Mouse (Mus musculus): Measurements from ENCODE around the gene D930048N14Rik. TPM values are rescaled to one million over a fixed set of nuclear protein-coding genes. Genes with fewer than 3 reads are reported as not detected.
"Not testable (repeated sequence)": the region's sequence is repeated elsewhere in the genome, so short reads cannot be mapped to it uniquely, and the experiment has no call there.

The D930048N14Rik gene
- polyA plus RNA-seq, 1 experiment from 2014 or later, result 5.9 TPM

GRCm38 (mm10) chr11:51654891-51655290, 4.1 kb downstream of the D930048N14Rik start:
- Histone ChIP-seq H3K27me3 (ENCODE audit: control insufficient read depth, insufficient read depth, low read length) (no peaks in the 10 kb centered on the region), H3K4me2 (ENCODE audit: low read depth, low read length) (no peak overlapping the region), H3K9me3 (replicated peaks; ENCODE audit: control insufficient read depth, low read length) (no peaks in the 10 kb centered on the region), H3K36me3 (ENCODE audit: control insufficient read depth, insufficient read depth, low read length) (no peaks in the 10 kb centered on the region), H3K4me3 (replicated peaks; ENCODE audit: low read length) (no peak overlapping the region), H3K27ac (ENCODE audit: low read length) (no peak overlapping the region), H3K9ac (ENCODE audit: low read length) (no peak overlapping the region), H3K4me1 (ENCODE audit: control insufficient read depth, insufficient read depth, low read length) (peaks cover 7% of the 10 kb centered on the region)
- 93% methylated on average over 3 of the region's 3 CpGs for WGBS
- ATAC-seq (ENCODE audit: insufficient read depth, low FRiP score), result no peak

GRCm38 (mm10) chr11:51656798-51657521, 6.2 kb downstream of the D930048N14Rik start:
- Histone ChIP-seq H3K27ac (ENCODE audit: low read length) (peak overlapping the region; percentile 49; the same call in 1 of the 2 replicates), H3K9ac (ENCODE audit: low read length) (no peak overlapping the region), H3K9me3 (replicated peaks; ENCODE audit: control insufficient read depth, low read length) (no peaks in the 10 kb centered on the region), H3K4me2 (ENCODE audit: low read depth, low read length) (no peak overlapping the region), H3K36me3 (ENCODE audit: control insufficient read depth, insufficient read depth, low read length) (no peaks in the 10 kb centered on the region), H3K4me3 (replicated peaks; ENCODE audit: low read length) (no peak overlapping the region), H3K4me1 (ENCODE audit: control insufficient read depth, insufficient read depth, low read length) (peaks cover 7% of the 10 kb centered on the region), H3K27me3 (ENCODE audit: control insufficient read depth, insufficient read depth, low read length) (no peaks in the 10 kb centered on the region)
- peak; percentile 12; the same call in 1 of the 2 replicates for ATAC-seq (ENCODE audit: insufficient read depth, low FRiP score)
- 71% methylated on average over 10 of the region's 10 CpGs for whole genome bisulfite sequencing

- no peak overlapping the region for H3K4me3 ChIP-seq (replicated peaks; ENCODE audit: low read length)
- H3K27ac ChIP-seq (ENCODE audit: low read length), result peak overlapping the region; percentile 27; the same call in 1 of the 2 replicates
- ATAC-seq (ENCODE audit: insufficient read depth, low FRiP score), result no peak
- peaks cover 7% of the 10 kb centered on the region for H3K4me1 ChIP-seq (ENCODE audit: control insufficient read depth, insufficient read depth, low read length)
- no peaks in the 10 kb centered on the region for H3K27me3 ChIP-seq (ENCODE audit: control insufficient read depth, insufficient read depth, low read length)
- 47% methylated on average over 7 of the region's 7 CpGs for WGBS
- peak overlapping the region; percentile 16; the same call in 1 of the 2 replicates for H3K9ac ChIP-seq (ENCODE audit: low read length)
- H3K4me2 ChIP-seq (ENCODE audit: low read depth, low read length), result no peak overlapping the region
- no peaks in the 10 kb centered on the region for H3K36me3 ChIP-seq (ENCODE audit: control insufficient read depth, insufficient read depth, low read length)
- no peaks in the 10 kb centered on the region for H3K9me3 ChIP-seq (replicated peaks; ENCODE audit: control insufficient read depth, low read length)
Observed at GRCm38 (mm10) chr11:51658291-51658690, 7.5 kb downstream of the D930048N14Rik start.

DNA sequence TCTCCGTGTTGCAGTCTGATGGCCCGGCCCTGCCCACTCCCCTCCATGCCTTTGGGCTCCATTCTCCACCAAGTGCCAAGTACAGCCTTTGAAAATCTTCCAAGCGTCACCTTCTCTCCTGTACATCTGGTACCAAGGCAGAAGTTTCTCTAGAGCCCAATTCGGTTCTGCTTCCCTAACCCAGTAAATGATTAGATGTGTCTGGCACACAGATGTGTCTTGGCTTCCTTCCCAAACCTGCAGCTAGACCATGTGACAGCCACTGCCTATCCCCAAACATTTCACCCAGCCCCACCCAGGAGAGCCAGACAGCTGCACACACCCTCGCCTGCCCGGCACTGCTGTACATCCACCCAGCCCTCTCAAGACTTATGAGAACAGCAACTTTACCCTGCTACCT, 8.0 kb downstream of the D930048N14Rik start:
- Histone ChIP-seq H3K27me3 (ENCODE audit: control insufficient read depth, insufficient read depth, low read length) (no peaks in the 10 kb centered on the region), H3K4me1 (ENCODE audit: control insufficient read depth, insufficient read depth, low read length) (peaks cover 7% of the 10 kb centered on the region), H3K9ac (ENCODE audit: low read length) (peak overlapping the region; percentile 16; the same call in 1 of the 2 replicates), H3K27ac (ENCODE audit: low read length) (peak overlapping the region; percentile 27; the same call in 1 of the 2 replicates), H3K9me3 (replicated peaks; ENCODE audit: control insufficient read depth, low read length) (no peaks in the 10 kb centered on the region), H3K4me3 (replicated peaks; ENCODE audit: low read length) (no peak overlapping the region), H3K4me2 (ENCODE audit: low read depth, low read length) (no peak overlapping the region), H3K36me3 (ENCODE audit: control insufficient read depth, insufficient read depth, low read length) (no peaks in the 10 kb centered on the region)
- ATAC-seq (ENCODE audit: insufficient read depth, low FRiP score), result peak; percentile 84
- WGBS, result 49% methylated on average over 6 of the region's 6 CpGs

DNA sequence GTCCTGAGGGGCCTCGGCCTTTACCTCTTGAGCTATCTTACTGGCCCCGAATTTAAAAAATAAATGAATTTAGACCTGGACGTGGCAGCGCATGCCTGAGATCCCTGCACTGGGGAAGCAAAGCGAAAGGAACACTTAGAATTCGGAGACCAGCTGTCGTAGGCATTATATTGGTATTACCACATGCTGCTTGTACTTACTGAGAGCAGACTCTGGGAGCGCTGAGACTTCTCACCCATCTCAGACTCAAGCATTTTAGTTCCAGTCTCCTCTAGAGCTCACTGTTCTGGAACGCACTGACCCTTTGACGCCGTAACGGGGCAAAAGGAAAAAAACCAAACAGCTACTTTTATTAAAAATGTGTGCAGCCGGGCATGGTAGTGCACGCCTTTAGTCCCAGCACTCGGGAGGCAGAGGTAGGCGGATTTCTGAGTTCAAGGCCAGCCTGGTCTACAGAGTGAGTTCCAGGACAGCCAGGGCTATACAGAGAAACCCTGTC, 11.2 kb downstream of the D930048N14Rik start:
- Histone ChIP-seq H3K36me3 (ENCODE audit: control insufficient read depth, insufficient read depth, low read length) (no peaks in the 10 kb centered on the region), H3K27me3 (ENCODE audit: control insufficient read depth, insufficient read depth, low read length) (no peaks in the 10 kb centered on the region), H3K4me3 (replicated peaks; ENCODE audit: low read length) (no peak overlapping the region), H3K4me1 (ENCODE audit: control insufficient read depth, insufficient read depth, low read length) (peaks cover 7% of the 10 kb centered on the region), H3K9me3 (replicated peaks; ENCODE audit: control insufficient read depth, low read length) (no peaks in the 10 kb centered on the region), H3K27ac (ENCODE audit: low read length) (no peak overlapping the region), H3K4me2 (ENCODE audit: low read depth, low read length) (no peak overlapping the region), H3K9ac (ENCODE audit: low read length) (no peak overlapping the region)
- no peak for ATAC-seq (ENCODE audit: insufficient read depth, low FRiP score)
- WGBS, result 87% methylated on average over 16 of the region's 16 CpGs

DNA sequence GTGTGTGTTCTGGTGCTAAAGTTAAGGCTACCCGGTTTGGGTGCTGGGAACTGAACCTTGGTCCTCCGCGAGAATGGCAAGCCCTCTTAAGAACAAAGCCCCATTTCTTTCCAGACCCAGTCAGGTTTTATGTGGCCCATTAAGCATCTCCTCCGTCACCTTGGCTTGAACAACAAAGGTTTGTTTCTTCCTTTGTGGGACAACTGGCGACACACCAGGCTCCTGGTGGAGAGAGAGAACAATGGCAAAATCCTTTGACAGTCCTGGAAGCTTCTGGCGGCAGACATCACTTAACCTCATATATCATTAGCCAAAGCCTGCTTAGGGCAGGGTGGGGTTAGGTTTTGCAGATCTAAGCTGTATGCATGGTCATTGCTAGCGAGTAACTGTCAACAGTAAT, 11.9 kb downstream of the D930048N14Rik start:
- no peak overlapping the region for H3K4me3 ChIP-seq (replicated peaks; ENCODE audit: low read length)
- 75% methylated on average over 7 of the region's 7 CpGs for WGBS
- H3K9me3 ChIP-seq (replicated peaks; ENCODE audit: control insufficient read depth, low read length), result no peaks in the 10 kb centered on the region
- H3K27me3 ChIP-seq (ENCODE audit: control insufficient read depth, insufficient read depth, low read length), result no peaks in the 10 kb centered on the region
- H3K9ac ChIP-seq (ENCODE audit: low read length), result no peak overlapping the region
- no peak for ATAC-seq (ENCODE audit: insufficient read depth, low FRiP score)
- no peaks in the 10 kb centered on the region for H3K36me3 ChIP-seq (ENCODE audit: control insufficient read depth, insufficient read depth, low read length)
- peaks cover 7% of the 10 kb centered on the region for H3K4me1 ChIP-seq (ENCODE audit: control insufficient read depth, insufficient read depth, low read length)
- no peak overlapping the region for H3K27ac ChIP-seq (ENCODE audit: low read length)
- H3K4me2 ChIP-seq (ENCODE audit: low read depth, low read length), result no peak overlapping the region

DNA sequence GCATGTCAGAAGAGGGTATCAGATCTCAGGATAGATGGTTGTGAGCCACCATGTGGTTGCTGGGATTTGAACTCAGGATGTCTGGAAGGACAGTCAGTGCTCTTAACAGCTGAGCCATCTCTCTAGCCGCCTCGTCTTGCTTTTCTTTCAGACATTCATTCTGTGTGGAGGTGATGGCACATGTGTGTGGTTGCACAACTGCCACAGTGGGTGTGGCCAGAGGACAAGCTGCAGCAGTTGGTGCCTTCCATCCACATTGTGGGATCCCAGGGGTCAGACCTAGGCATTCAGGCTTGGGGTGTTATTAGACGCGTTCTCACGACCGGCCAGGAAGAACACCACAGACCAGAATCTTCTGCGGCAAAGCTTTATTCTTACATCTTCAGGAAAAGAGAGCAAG, 14.0 kb downstream of the D930048N14Rik start:
- not testable (repeated sequence) for H3K4me2 ChIP-seq (ENCODE audit: low read depth, low read length); H3K9ac ChIP-seq (ENCODE audit: low read length); H3K4me3 ChIP-seq (replicated peaks; ENCODE audit: low read length); H3K36me3 ChIP-seq (ENCODE audit: control insufficient read depth, insufficient read depth, low read length); H3K27me3 ChIP-seq (ENCODE audit: control insufficient read depth, insufficient read depth, low read length); H3K27ac ChIP-seq (ENCODE audit: low read length); H3K9me3 ChIP-seq (replicated peaks; ENCODE audit: control insufficient read depth, low read length); H3K4me1 ChIP-seq (ENCODE audit: control insufficient read depth, insufficient read depth, low read length); ATAC-seq (ENCODE audit: insufficient read depth, low FRiP score)
- WGBS, result 90% methylated on average over 7 of the region's 7 CpGs

GRCm38 (mm10) chr11:51670846-51671245, 20.1 kb downstream of the D930048N14Rik start:
- 91% methylated on average over 7 of the region's 7 CpGs for WGBS
- Histone ChIP-seq H3K36me3 (ENCODE audit: control insufficient read depth, insufficient read depth, low read length) (no peaks in the 10 kb centered on the region), H3K9ac (ENCODE audit: low read length) (no peak overlapping the region), H3K4me2 (ENCODE audit: low read depth, low read length) (no peak overlapping the region), H3K4me1 (ENCODE audit: control insufficient read depth, insufficient read depth, low read length) (no peaks in the 10 kb centered on the region), H3K27me3 (ENCODE audit: control insufficient read depth, insufficient read depth, low read length) (no peaks in the 10 kb centered on the region), H3K4me3 (replicated peaks; ENCODE audit: low read length) (no peak overlapping the region), H3K27ac (ENCODE audit: low read length) (no peak overlapping the region), H3K9me3 (replicated peaks; ENCODE audit: control insufficient read depth, low read length) (no peaks in the 10 kb centered on the region)
- no peak for ATAC-seq (ENCODE audit: insufficient read depth, low FRiP score)

- Histone ChIP-seq H3K9ac (ENCODE audit: low read length) (no peak overlapping the region), H3K27me3 (ENCODE audit: control insufficient read depth, insufficient read depth, low read length) (no peaks in the 10 kb centered on the region), H3K27ac (ENCODE audit: low read length) (no peak overlapping the region), H3K4me1 (ENCODE audit: control insufficient read depth, insufficient read depth, low read length) (no peaks in the 10 kb centered on the region), H3K9me3 (replicated peaks; ENCODE audit: control insufficient read depth, low read length) (no peaks in the 10 kb centered on the region), H3K36me3 (ENCODE audit: control insufficient read depth, insufficient read depth, low read length) (no peaks in the 10 kb centered on the region), H3K4me3 (replicated peaks; ENCODE audit: low read length) (no peak overlapping the region), H3K4me2 (ENCODE audit: low read depth, low read length) (no peak overlapping the region)
- WGBS, result 72% methylated on average over 2 of the region's 2 CpGs
- no peak for ATAC-seq (ENCODE audit: insufficient read depth, low FRiP score)
Observed at GRCm38 (mm10) chr11:51671376-51671775, 20.6 kb downstream of the D930048N14Rik start.

All from stomach, embryonic 16.5 days (tissue).